Mouse (Mus musculus): ENCODE measurements at regions not wholly inside any gene's neighbourhood (a gene's known extent, or its start where the extent isn't known, plus 50 kb on each side); places are given as distances from the start of the nearest gene placed in this dataset.

DNA sequence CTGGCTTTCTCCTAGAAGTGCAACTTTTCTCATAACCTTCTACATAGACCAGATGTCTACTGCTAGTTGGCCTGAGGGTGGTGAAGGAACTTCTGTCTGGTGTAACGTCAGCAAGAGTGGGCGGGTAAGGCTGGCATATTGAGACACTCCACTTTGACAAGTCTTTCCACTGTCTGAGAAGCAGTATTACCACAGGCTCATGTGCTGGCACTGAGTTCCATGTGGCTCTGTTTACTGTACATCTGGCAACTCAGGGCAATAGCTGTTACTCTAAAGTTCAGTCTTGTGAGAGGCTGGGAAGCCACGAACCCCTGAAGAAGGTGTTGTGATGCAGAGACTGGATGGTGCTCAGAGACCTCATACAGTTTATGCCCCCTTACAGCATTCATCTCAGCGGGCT lies 230.7 kb upstream of the Tbx18 start:
- DNase-seq (ENCODE audit: low read depth, low spot score), result no peak

DNA sequence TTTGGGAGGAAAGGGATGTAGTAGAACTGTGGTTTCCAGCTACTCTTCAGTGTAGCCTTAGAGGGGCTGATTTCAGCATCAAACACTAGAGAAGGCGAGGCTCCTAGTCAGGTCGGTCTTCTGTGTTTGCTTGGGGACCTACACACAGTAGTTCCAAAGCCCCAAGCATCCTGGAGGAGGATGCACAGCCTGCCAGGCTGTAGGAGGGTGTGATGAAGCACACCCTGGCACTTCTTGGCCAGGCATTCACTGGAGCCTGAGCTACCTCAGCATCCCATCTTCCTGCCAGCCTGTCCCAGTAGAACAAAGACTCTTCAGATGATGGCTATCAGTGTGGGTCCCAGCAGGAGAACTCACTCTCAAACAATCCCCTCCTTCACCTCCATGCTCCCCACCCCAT lies 233.4 kb upstream of the Tbx18 start:
- no peak for DNase-seq (ENCODE audit: low read depth, low spot score)

DNA sequence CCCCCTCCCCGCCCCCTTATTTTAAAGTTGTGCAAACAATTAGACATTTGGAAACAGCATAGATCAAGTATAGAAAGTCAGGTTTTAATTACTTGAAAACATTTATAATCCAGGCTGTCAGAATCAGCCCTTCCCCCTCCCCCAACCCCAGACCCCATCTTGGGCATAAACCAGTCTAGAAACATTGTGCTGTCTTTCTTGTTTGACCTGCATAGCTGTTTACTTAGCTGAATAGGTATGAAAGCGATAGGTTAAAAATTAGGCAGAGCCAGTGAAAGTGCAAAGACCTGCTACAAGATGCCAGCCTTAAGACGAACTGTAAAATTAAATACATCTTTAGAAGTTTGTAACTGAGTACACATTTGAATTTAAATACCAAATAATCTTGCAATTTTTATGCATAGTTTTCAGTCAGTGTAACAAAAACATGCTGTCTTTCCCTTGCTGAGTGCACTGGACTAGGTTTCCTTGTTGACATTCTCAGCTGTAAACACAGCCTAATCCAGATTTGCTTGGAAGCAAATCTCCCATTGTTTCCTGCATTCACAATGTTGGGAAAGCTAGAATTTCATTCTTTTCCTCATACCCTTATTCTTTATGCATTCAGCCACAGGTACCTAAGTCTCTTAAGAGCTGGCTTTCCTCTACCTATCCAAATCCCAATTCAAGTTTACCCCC lies 234.2 kb upstream of the Tbx18 start:
- DNase-seq (ENCODE audit: low read depth, low spot score), result no peak

GRCm38 (mm10) chr9:87968190-87969082 lies 237.4 kb upstream of the Tbx18 start:
- DNase-seq (ENCODE audit: low read depth, low spot score), result no peak

DNA sequence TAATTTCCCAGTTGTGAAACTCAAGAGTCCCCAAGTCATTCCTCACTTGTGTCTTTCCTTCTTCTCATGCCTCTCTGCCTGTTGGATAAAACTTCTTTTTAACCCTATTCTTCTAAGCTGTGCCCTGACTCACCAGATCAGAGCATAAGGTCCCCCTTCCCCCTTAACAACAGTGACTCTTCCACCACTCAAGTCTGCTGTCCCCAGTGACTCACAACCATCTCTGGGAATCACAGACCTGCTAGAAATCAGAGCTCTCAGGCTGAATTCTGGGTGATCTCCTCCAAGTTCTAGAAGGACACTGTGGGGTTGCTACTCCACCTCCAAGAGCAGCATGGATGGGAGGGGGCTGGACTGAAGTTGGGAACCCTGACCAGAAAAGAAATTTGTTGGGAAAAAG lies 239.5 kb upstream of the Tbx18 start:
- no peak for DNase-seq (ENCODE audit: low read depth, low spot score)

- no peak for DNase-seq (ENCODE audit: low read depth, low spot score)
Measured at GRCm38 (mm10) chr9:87971791-87972190, 240.7 kb upstream of the Tbx18 start.

- DNase-seq (ENCODE audit: low read depth, low spot score), result no peak
Measured at GRCm38 (mm10) chr9:87973531-87973930, 242.5 kb upstream of the Tbx18 start.

DNA sequence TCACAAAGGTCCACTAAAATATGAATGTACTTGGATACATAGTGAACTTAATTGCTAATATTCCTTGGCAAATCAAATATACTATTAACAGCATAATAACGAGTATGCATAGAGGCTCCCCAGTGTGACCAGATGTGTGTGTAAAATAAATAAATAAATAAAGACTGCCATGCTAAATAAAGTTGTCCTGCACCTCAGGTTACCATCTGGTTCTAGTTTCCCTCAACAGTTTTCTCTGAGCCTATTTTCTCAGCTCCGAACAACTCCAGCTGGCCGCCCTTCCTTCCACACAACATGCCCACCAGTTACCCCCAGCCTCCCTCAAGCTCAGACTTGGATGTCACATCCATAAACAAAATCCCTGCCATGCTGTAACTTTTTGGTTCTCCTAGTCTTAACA lies 253.8 kb upstream of the Tbx18 start:
- no peak for DNase-seq (ENCODE audit: low read depth, low spot score)

DNA sequence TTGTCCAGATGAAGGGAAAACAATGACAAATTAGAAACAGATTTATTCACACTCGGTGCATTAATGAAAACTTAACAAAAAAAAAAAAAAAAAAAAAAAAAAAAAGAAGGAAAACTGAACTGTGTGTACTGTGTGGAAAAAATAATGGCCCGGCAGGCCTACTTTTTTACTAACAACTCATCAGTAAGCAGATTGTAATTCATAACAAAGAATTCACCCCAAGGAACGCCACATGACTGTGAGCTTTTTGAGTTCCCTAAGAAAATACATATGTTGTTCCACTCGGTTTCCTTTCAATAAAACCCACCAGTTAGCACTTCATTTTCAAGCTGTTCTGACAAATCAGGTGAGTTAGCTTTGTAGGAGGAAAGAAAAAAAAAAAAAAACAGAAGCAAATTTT lies 254.4 kb upstream of the Tbx18 start:
- no peak for DNase-seq (ENCODE audit: low read depth, low spot score)

GRCm38 (mm10) chr9:88005945-88006700 lies 275.1 kb upstream of the Tbx18 start:
- DNase-seq (ENCODE audit: low read depth, low spot score), result no peak

GRCm38 (mm10) chr9:88023752-88024151 lies 292.7 kb upstream of the Tbx18 start:
- no peak for DNase-seq (ENCODE audit: low read depth, low spot score)

- no peak for DNase-seq (ENCODE audit: low read depth, low spot score)
Measured at GRCm38 (mm10) chr9:88025936-88026335, 294.9 kb upstream of the Tbx18 start.

DNA sequence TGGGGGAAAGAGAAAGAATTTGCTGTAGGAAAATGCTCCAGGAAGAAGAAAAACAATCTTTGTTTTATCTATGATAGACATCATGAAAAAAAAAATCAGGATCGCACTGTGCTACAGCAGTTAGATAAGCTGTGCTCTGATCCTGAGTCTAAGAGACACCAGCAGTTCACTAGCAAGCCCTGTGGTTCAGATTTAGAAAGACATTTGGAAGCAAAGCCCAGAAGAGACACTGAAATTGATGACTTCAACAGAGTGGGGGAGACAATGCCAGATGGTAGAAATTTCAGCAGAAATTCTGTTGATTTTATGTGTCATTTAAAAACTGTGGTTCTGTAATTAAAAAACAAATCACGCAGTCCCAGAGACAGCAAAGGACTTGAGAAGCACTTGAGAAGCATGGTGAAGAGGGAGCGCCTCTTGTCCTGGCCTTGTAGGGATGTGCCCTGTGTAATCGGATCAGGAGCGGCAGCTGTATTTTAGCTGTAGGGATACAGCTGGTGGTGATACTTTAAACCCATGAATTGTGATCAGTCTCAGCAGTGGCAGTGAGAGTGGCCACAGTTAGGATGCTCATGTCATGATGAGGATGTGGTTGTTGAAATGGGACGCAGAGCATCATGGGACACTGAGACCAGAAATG lies 296.4 kb upstream of the Nt5e start:
- no peak for DNase-seq (ENCODE audit: low read depth, low spot score)

DNA sequence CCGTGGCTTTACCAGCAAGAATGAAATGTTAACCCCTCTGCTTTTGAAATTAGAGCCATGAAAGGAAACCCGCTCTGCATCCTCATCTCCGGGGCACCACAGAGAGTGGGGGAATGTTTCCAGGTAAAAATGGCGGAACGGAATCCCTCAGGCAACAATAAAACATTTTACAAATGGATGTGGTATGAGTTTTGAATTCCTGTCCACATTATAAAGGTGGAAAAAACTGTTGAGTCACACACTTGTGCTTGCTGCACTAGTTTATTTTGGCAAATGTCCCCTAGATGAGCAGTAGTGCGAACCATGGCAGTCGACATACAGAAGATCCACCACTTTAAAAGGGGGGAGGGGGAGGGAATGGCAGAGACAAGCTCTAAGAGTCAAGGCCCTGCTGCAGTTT lies 289.4 kb upstream of the Nt5e start:
- DNase-seq (ENCODE audit: low read depth, low spot score), result no peak

DNA sequence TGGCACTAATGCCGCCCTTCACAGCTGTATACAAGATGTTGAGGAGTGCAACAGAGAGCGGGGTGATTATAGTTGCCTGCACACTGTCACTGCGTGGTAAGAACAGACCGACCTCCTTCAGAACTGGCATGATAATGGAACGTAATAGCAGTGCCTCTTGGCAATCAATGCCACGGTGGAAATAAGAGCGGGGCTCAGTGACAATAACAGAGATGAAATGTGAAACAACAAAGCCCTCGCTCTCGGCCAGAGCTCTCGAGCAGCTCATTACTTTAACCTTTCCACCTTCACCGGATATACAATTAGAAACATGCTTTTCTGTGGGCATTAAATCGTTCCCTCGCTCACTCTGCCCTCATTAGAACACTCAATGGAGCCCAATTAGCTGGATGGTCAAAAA lies 277.7 kb upstream of the Nt5e start:
- no peak for DNase-seq (ENCODE audit: low read depth, low spot score)

DNA sequence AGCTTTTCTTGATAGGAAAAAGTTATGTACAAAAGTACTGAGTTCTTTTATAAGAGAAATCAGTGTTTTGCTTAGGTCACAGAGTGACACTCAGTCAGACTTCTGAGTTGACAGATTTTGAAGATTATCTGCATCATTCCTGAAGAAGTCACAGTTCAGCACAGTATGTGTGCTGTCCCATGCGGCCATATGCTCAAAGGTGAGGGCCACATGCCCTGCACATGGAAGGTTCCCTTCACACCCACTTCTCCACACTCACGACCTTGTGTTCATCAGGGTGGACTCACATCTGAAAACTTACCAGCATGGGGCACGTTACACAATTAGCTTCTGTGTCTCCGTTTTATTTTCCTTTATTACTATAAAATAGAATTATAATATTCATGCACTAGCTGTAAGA lies 277.2 kb upstream of the Nt5e start:
- no peak for DNase-seq (ENCODE audit: low read depth, low spot score)

DNA sequence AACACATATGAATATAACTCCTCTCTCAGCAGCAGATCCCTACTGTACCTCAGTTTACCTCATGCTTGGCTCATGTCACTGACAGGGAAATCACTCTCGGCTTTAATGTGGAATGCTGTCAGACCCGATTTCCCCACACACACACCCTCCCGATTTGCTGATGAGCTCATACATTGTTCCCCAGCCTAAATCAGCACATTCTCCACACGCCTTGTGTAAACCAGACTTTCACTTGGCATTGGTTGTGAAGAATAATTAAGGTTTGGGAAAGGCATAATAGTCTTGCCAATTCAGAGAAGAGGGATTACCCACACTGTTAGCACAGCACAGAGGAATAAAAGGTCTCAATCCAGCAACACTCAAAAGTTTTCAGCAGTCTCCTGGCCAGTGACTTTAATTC lies 268.4 kb upstream of the Nt5e start:
- DNase-seq (ENCODE audit: low read depth, low spot score), result no peak

DNA sequence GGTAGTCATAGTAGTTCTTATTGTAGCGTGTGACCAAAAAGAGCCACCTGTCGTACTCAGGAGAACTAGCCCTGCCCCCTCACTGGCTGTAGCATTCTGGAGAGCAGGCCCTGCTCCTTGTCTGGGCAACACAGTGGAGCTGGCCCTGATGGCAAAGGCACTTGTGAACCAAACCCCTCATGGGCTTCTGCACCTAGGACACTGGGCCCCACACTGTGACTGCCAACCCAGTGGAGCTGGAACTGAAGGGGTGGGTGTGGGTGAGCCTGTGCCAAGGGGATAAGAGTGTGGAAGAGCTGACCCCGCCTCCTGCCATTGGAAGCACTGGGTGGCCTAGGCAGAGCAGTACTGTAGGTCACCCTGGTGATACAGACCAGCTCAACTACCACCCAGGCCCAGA lies 268.0 kb upstream of the Nt5e start:
- no peak for DNase-seq (ENCODE audit: low read depth, low spot score)

GRCm38 (mm10) chr9:88063973-88064676 lies 262.9 kb upstream of the Nt5e start:
- no peak for DNase-seq (ENCODE audit: low read depth, low spot score)

DNA sequence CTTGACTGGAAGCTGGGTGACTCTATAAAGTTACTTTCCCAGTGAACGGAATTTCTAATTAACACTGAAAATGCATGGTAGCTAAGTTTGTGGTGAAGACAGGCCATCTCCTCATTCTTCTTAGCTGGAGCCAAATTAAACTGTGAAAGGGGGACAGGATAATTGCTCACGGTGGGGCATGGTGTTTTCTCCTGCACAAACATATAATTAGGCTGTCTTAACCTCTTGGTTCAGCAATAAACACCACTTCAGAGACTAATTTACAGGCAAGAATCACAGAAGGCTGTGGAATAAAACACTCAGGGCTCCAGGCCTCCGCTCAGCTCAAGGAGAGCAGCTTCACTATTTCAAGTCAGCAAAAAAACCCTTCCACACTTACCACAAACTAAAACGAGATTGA lies 261.9 kb upstream of the Nt5e start:
- no peak for DNase-seq (ENCODE audit: low read depth, low spot score)

DNA sequence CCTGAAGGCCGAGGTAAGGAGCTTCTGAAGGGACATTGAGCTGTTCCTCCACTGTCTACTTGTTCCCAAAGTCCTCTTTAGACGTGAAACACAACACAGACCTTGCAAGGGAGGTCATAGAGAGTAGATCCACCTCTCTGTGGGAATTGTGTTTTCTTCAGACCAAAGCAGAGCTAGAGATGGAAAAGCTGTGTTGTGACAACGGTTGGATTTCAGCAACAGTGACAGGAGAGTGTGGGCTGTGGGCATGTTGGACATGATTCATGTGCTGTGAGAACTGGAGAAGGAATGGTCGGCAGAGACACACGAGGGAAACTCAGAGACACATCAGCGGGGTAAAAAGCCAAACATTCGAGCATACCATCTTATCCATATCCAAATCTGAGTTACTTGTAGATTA lies 261.2 kb upstream of the Nt5e start:
- no peak for DNase-seq (ENCODE audit: low read depth, low spot score)

All from A20 (cell line).